Mouse (Mus musculus): ENCODE results near the gene Acta2.

The Acta2 gene

DNA sequence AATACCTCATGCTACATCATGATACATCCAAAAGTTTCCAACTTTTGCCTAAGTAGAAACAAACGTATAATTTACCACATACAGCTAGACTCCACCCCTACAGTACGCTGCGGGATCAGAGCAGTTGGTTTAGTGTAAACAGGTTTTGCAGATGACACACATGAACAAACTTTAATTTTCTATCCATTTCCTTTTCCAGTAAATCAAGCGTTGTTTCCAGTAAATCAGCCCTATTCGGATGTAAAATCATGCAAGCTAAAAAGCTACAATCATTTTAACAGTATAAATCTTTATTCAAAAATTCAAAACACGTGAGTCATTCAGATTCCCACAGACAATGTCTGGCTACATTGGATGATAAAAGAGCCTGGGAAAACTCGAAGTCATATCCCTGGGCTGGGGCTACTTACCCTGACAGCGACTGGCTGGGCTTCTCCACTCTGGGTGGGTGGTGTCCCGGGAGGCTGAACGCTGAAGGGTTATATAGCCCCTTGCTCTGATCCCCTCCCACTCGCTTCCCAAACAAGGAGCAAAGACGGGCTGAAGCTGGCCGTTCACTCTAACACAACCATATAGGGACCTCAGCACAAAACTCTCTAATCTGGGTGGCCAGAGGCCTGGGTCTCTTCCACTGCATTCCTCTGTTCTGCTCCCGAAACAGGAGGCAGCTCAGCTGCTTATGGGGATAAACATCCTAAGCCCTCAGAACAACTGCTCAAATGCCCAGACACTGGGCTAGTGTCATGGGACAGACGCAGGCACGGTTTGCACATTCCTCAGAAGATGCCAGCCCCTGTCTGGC, at the start of gene Acta2:
TSS of gene Acta2 (minus strand) at position 711 of the 802 bp plus-strand sequence.
- in situ Hi-C loops (cut with MboI), result no loop called here

DNA sequence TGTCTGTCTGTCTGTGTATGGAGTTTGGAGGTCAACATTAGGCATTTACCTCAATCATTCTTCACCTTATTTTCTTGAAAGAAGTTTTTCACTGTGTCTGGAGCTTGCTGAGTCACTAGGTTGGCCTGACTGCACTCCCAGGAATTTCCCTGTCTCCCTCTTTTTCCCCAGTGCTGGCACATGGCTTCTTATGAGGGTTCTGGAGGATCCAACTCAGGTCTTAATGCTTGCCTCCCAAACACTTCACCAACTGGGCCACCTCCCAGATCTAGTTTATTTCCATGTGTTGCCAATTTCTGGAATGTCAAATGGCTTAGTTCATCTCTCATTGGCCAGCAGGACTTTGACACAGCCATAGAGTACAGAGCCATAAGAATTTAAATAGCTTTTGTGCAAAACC, 49.5 kb upstream of the Acta2 start:
- in situ Hi-C loops (cut with MboI), result no loop called here

DNA sequence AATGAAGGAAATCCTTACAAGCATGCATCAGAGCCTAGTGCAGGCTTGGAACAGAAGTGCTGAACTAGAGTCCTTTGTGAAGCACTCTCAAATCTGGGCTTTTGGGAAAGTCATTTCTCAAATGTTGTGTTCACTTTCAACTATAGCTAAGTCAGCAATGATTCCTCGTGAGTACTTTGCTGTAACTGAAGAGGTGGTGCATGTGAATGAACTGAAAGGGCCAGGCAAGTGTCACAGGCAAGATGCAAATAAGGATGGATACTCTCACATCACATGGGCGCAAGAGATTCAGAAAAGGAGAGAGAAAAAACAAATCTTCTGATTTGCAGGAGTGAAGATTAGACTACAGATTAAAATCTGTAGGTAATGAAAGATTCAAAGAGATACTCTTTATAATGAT, 45.0 kb upstream of the Acta2 start:
- in situ Hi-C loops (cut with MboI), result no loop called here

DNA sequence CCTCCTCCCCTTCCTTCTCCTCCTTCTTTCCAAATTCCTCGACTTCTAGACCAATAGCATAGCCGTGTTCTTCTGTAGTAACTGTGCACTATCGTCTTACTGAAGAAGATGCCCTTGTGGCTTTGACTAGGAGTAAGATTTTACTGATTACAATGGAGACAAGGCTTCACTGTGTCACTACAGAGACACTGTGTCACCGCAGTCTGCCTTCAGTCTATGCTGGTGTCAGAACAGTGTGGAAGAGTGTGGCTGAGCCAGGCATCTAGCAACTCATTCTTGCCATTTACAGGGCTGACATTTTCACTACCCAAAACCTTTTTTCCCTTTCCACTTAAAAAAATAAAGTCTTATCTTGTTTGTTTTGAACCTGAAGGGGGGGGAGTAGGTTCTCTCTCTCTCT, 43.8 kb upstream of the Acta2 start:
- in situ Hi-C loops (cut with MboI), result no loop called here

DNA sequence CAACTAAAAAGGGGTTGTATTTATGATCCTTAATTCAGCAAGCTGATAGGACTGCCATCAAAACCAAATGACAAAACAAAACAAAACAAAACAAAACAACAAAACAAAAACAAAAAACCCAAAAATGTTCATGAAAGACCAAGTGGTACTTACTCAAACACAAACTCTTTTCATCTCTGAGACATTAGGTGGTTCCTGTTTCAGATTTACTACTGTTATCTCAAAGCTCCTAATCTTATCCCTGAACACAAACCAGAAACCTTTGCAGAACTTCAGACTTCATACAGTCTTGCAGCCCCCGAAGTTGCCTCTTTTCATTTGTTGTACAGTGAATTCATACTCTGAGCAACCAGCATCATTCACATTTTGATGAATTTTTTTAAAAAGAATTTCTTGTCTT, 43.1 kb upstream of the Acta2 start:
- in situ Hi-C loops (cut with MboI), result no loop called here

DNA sequence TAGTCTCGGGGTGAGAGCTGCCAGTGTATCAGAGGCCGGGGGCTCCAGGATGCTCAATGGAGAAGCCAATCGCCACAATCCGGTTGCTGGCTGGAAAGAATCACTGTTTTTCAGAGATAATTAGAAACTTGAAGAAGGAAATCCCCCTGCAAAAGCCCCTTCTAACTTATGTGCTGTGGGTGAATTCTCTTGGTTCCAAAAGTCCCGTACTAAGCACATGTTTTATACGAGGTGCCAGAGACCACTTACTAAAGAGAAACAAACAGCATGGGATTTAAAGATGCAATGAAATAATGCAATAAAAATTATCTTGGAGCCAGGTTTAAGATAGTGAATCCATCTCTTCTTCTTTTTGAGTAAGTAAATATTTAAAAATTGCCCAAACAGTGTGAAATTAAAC, 40.1 kb upstream of the Acta2 start:
- in situ Hi-C loops (cut with MboI), result no loop called here

DNA sequence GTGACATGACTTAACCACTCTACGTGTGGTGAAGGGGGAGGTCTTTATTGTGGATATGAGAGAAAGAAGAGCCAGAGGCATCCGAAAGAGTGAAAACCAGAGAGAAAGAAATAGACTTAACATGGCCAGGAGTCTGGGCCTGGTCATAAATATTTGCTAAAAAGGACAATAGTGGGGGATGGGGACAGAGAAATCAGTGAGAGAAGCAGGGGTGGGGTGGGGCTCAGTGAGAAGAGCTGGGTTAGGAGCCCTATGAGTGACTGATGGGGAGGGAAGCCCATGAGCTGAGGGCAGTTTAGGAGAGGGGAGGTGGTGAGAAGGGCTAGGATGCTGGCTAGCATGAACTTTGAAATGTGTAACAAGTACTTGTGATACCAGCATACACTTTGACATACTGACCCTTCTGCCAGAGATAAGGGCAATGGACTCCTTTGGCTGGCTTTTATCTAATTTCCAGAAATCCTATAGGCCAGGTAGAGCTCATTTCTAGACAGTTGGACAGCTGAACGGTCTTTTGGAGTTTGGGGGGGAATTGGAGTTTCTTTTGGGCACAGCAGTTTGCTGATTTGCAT, 38.1 kb upstream of the Acta2 start:
- in situ Hi-C loops (cut with MboI), result no loop called here

DNA sequence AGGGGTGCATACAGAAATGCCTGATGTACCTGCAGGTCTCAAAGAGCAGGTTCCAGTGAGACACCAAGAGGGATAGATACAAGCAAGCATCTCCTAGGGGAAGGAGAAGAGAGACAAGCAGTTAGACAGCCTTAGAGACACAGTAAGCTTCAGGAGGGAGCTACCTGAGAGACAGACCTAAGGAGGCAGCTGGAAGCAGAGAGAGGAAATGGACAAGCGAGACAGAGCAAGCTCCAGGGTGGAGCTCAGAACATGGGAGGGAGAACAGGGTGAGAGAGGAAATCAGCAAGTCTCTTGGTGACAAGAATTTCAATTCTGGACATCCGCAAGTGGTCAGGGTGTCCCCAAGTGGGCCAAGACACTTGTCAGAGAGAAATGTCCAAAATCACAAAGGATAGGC, 37.3 kb upstream of the Acta2 start:
- in situ Hi-C loops (cut with MboI), result no loop called here

DNA sequence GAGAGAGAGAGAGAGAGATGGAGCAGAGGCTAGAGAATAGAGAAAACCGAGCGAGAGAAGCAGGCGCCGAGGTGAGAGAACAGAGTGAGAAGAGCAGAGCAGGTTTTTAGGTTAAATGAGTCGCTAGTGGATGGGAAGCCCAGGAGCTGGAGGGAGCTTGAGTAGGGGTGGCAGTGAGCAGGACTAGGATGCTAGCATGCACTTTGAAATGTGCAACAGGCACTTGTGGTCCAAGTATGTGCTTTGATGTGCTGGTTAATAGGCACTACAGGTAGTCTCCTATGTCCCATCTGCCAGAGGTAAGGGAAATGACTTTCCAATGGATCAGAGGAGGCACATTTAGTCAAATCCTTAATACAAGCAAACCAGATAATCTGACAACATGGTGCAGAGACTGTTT, 36.6 kb upstream of the Acta2 start:
- in situ Hi-C loops (cut with MboI), result no loop called here

DNA sequence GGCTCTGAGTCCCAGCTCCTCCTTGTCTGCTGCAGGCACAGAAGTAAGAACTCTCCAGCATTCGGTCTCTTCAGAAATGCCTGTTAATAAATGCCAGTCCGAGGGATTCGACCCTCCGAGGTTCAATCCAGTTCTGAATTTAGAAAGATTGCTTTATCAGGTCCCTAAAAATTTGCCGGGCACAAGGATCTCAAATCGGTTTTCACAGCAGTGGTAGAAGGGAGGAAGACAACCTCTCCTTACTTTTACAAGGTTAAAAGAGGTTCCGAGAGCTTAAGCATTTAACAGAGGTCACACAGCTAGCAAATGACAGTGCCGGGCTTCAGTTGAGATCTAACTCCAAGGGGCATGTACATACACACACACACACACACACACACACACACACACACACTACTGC, 36.0 kb upstream of the Acta2 start:
- in situ Hi-C loops (cut with MboI), result no loop called here

DNA sequence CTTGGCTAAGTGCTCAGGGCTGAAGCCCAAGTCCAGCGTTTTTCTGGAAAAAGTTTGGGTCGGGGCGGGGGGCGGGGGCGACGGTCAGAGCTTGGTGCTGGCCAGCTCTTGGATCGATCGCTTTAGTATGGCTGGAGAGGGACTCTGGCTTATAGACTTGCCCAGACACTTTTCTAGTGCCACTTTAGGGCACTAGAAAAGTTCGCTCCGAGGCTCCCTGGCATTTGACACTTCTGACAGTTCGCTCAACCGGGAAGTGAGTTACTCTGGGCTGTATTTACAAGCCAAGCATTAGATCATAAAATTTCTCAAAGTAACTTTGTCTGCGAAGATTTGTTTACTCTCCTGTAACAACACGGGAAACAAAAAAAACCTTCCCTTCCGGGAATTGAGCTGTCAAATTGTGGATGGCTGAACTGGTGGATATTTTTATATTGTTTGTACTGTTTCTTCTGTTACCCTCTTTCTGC, 35.5 kb upstream of the Acta2 start:
- in situ Hi-C loops (cut with MboI), result no loop called here

DNA sequence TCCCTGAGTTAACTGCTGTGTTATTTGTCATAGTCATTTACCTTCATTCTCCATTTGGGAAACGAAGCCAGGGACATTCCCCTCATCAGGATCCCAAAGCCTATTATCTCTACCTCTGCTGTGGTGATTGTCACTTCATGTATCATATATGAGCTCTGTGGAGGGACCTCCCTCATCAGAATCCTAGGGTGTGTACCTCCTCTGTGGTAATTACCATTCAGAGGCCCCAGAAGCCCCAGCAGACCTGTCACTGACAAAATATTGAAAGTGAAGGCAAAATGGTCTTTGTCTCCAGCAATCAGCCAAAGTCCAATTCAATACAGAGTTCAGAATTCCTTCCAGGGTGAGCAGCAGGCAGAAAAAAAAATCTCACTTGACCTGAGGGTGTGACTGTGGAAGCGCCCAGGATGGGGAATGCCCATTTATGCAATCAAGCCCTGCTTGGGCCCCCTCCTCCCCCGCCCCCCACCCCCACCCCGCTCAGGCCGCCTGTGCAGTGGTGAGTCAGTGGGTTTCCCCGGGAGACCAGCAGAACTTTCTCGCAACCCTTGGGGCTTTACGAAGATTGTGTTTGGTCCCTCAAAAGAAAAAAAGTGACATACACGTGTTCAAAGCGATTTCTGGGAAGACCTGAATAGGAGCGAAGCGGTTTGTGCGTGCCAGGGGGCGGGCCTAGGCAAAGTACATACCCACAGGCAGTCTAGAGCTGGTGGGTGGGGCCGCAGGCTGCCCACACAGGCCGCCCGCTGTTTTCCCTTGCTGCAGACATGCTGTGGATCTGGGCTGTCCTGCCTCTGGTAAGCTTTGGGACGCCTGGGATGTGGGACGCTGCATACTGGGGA, 34.8 kb upstream of the Acta2 start, which contains the start of gene Fas:
TSS of gene Fas (plus strand) at position 719 of the 842 bp plus-strand sequence.
- in situ Hi-C loops (cut with MboI), result no loop called here

DNA sequence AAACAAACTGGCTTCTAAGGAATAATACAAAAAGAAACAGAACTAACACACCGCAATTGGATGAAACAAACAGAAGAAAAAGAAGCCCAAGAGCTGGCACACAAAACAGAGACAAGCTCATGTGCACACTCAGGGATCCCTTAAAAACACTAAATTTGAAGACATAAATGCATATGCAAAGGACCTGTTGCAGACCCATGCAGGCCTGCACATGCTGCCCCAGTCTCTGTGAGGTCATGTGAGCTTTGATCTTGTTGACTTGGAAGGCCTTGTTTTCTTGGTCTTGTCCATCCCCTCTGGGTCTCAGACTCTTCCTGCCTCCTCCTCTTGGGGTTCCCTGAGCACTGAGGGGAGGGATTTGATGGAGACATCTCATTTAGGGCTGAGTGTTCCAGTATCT, 33.3 kb upstream of the Acta2 start:
- in situ Hi-C loops (cut with MboI), result no loop called here

DNA sequence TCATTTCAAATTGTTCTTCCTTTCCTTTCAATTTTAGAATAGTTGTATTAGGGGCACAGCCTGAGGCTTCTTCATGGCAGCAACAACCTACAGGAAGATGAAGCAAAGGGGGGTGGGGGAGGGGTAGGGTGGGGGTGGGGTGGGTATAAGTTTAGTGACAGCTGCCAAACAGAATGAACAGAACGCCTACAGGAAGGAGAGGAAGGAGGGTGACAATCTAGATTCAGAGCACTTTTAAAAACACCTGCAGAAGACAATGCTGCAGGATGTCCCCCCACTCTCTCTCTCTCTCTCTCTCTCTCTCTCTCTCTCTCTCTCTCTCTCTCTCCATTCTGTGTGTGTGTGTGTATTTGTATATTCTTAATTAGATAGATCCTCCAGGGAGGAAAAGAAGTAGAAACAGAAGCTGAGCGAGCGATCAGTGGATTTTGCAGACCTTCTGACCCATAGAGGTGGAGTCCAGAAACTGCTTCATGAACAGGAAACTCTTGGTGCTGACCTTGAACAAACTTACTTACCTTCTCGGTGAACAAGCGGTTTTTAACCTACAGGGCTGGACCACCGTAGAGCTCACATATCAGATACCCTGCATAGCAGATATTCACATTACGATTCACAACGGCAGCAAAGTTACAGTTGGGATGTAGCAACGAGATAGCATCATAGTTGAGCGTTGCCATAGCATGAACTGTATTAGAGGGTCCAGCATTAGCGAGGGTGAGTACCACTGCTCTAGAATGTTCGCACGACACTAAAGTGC, 32.4 kb upstream of the Acta2 start:
- in situ Hi-C loops (cut with MboI), result no loop called here

DNA sequence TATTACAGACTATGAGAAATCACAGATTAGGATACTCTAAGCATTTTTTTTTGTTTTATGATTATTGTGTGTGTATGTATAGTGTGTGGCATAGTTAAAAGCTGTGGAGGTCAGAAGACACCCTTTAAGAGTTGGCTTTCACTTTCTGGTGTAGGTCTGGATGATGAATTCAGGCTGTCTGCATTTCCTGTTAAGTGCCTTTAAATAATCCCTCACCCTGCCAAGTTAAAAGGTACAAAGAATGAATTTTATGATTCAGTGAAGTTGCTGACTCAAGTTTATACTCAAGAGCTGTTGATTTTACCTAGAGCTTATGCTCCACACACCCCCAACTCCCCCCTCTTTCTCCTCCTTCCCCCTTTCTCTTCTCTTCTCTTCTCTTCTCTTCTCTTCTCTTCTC, 31.8 kb upstream of the Acta2 start:
- in situ Hi-C loops (cut with MboI), result no loop called here

DNA sequence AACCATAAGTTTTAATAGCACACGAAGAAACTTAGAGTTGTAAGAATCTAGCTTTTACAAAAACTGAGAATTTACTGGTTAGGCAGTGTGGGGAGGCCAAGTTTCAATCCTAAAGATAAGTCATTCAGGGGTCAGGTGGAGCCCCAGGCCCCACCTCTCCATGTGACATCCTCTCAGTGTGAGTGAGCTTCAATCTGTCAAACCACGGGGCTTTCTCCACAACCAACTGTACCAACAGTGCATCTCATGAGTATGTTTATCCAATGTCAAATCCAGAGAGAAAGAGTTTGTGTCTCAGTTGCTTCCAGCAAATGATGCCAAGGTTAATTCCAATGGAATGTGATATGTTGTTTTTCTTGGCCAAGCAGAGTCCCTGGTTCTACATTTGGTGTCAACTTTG, 29.4 kb upstream of the Acta2 start:
- in situ Hi-C loops (cut with MboI), result loop anchor here (5.0 kb wide), 1 partner anchor 43 kb away; no protein-coding TSS in a partner anchor

DNA sequence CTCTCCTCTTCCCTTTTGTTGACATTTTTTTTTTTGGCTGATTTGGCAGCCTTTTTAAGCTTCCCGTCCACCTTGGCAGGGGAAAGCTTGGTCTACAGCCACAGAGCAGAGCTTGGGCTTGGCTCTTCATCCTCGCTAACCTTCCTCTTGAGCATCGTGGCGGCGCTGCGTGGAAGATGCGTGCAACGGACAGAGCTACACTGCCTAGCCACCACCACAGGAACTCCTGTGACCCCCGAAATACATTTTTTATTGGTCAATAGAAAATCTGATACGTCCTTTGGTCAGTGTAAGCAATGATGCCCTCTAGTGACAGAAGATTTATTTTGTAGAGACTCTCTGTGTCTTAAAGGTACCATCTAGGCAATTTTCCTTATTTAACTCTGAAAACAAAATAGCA, 29.0 kb upstream of the Acta2 start:
- in situ Hi-C loops (cut with MboI), result loop anchor here (5.0 kb wide), 1 partner anchor 42 kb away; no protein-coding TSS in a partner anchor

DNA sequence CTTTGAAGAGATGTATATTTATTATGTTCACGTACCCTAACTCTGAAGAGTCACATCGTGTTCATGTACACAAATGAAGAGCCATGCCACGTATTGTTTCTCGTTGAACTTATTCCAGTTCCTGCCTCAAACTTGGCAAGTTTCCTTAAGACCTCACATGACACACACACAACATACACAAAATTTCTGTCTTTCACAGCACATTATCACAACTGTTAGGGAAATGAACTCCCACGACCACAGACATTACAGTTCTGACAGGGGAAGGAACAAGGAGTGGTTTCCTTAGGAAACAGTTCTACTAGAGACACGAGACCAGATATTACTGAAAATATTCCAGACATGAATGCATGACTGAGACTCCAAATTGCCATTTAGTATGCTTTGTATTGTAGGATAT, 28.2 kb upstream of the Acta2 start:
- in situ Hi-C loops (cut with MboI), result loop anchor here (5.0 kb wide), 1 partner anchor 41 kb away; no protein-coding TSS in a partner anchor

DNA sequence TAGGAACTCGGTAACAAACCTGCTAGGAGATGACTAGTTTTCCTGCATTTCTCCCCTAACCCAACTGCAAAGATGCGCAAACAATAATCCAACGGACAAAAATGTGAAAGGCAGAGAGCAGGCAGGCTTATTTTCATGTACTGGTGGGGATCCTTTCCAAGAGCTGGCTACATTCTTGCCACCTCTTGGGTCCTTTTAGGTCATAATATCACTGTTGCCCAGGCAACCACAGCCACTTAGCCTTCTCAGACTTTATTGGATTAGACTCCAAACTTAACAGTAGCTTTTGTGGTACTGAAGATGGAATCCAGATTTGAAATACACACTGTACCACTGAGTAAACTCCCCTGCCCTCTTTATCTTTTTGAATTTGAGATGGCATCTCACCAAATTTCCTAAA, 22.7 kb upstream of the Acta2 start:
- in situ Hi-C loops (cut with MboI), result no loop called here

DNA sequence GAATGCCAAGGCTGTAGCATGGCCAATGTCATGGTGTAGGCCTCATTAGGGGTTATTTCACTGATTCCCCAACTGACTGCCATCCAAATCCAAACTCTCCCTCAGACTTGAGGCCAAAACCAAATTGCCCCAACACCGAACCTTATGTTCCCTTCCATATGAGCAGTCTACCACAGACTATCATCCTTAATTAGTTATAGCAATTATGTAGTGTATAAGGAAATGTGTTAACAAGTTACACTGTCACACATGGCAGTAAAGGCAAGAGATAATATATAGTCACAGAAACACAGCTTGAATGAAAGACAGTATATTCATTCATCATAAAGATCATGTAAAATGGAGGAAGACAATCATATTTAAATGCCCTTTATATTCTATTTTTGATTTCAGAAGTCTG, 17.7 kb upstream of the Acta2 start:
- in situ Hi-C loops (cut with MboI), result no loop called here

DNA sequence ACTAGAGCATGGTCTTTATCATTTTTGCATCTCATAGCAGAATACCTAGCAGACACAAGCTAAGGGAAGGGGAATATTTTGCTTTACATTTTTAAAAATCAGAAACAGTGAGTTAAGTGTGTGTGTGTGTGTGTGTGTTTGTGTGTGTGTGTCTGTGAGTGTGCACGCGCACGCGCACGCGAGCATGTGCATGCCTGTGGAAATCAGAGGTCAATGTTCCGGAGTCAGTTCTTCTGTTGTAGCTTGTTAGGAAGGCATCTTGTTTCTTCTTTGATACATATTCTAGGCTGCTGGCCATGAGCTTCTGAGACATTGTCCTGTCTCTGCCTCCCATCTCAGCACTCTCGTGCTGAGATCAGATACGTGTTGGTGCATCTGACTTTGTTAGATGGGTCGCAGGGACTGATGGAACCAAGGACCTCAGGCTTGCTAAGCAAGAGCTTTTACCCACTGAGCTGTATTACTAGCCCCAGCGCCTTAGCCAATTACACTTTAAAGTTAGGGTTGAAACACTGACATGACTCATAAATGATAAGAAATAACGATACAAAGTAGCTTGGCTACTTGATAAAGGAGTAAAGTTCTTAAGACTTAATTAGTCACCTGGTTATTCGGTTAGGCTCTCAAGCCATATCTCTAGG, 15.6 kb upstream of the Acta2 start:
- in situ Hi-C loops (cut with MboI), result no loop called here
